Mouse (Mus musculus) stomach, embryonic 15.5 days (tissue): Measurements from ENCODE around the gene Orc4. TPM values are rescaled to one million over a fixed set of nuclear protein-coding genes. Genes with fewer than 3 reads are reported as not detected.
"Not testable (repeated sequence)": the region's sequence is repeated elsewhere in the genome, so short reads cannot be mapped to it uniquely, and the experiment has no call there.

Experiments
- ATAC-seq: fragments of 200-750 bp; cut with Nextera tagmentation; 2 replicates; pipeline ENCODE4 v1.8.0; 2017; ENCODE audit warnings: low read depth, moderate number of reproducible peaks, moderate TSS enrichment; ENCODE audit not compliant: insufficient read depth, low FRiP score
- H3K27ac ChIP-seq: fragments of 300-500 bp; sonication (generic); 2 replicates; pipeline ENCODE4 v1.5.1; 2015; ENCODE audit warnings: mild to moderate bottlenecking, inconsistent platforms
- H3K27me3 ChIP-seq: fragments of 300-500 bp; sonication (generic); replicated peaks from 2 replicates; pipeline ENCODE4 v1.6.1; 2015; ENCODE audit warnings: inconsistent platforms
- H3K36me3 ChIP-seq: fragments of 300-500 bp; sonication (generic); 2 replicates; pipeline ENCODE4 v1.6.1; 2015; ENCODE audit warnings: inconsistent platforms
- H3K4me1 ChIP-seq: fragments of 300-500 bp; sonication (generic); 2 replicates; pipeline ENCODE4 v1.6.1; 2015; ENCODE audit warnings: inconsistent platforms
- H3K4me2 ChIP-seq: fragments of 300-500 bp; sonication (generic); 2 replicates; pipeline ENCODE4 v1.6.1; 2015; ENCODE audit warnings: mild to moderate bottlenecking, inconsistent platforms
- H3K4me3 ChIP-seq: fragments of 300-500 bp; sonication (generic); replicated peaks from 2 replicates; pipeline ENCODE4 v1.5.1; 2015; ENCODE audit warnings: inconsistent platforms
- H3K9ac ChIP-seq: fragments of 300-500 bp; sonication (generic); 2 replicates; pipeline ENCODE4 v1.6.1; 2015; ENCODE audit warnings: inconsistent platforms
- H3K9me3 ChIP-seq: fragments of 300-500 bp; sonication (generic); 2 replicates; pipeline ENCODE4 v1.6.1; 2016; ENCODE audit warnings: inconsistent platforms
- WGBS: fragments of 180-500 bp; shearing (Covaris S2); methylation state at CpG from one replicate; pipeline ENCODE4 v1.1.7; 2015; 5-methylcytosine and 5-hydroxymethylcytosine counted together
- polyA plus RNA-seq: library from polyadenylated mRNA; unstranded; fragments of >200 nt; fragmentation: Nextera tagmentation; extraction: Ambion mirVana; gene quantifications from 2 replicates; pipeline ENCODE4 v1.2.1, GENCODE M21; 2015

Gene Orc4
- polyA plus RNA-seq, 1 experiment from 2014 or later, result 90.9 TPM

DNA sequence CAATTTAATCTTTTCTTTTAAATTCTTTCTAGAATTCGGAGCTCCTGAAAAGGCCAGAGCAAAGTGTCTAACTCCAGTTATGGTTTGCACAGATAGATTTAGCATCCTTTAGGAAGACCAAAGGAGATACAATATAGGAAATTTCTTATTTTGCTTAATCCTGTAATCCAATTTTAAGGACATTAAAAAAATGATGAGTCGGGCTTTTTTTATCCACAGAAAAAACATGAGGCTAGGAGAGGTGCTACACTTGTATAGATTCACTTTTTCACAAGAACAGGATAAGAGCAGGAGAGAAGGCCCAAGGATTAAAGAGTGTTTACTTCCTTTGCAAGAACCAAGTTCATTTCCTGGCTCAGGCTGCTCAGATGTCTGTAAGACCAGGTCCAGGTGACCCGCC is 54.9 kb downstream of the Orc4 start:
- peaks cover 3% of the 10 kb centered on the region; the same call in 1 of the 2 replicates for H3K36me3 ChIP-seq
- H3K4me2 ChIP-seq, result no peak overlapping the region
- no peak overlapping the region for H3K4me3 ChIP-seq
- no peaks in the 10 kb centered on the region for H3K27me3 ChIP-seq
- no peaks in the 10 kb centered on the region for H3K9me3 ChIP-seq
- no peak overlapping the region for H3K9ac ChIP-seq
- no peaks in the 10 kb centered on the region for H3K4me1 ChIP-seq
- 92% methylated on average over 3 of the region's 3 CpGs for WGBS
- no peak for ATAC-seq
- no peak overlapping the region for H3K27ac ChIP-seq

DNA sequence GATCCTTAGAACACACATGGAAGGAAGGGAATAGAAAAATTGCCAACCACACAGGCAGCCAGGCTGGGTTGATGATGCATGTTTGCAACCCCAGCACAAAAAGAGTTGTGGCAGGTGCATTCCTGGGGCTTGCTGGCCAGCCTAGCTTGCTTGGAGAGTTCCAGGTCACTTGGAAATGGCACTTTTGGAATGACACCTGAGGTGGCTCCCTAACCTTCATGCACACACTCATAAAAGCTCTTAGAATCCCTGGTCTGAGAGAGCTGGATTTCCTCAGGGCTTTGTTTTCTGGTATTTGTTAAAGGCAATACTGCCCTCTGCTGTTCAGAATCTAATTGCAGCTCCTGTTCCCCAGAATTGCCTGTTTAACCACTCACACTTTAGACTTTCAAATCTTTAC is 64.1 kb downstream of the Orc4 start:
- Histone ChIP-seq H3K9ac (no peak overlapping the region), H3K4me1 (no peaks in the 10 kb centered on the region), H3K4me3 (no peak overlapping the region), H3K4me2 (no peak overlapping the region), H3K27me3 (no peaks in the 10 kb centered on the region), H3K36me3 (no peaks in the 10 kb centered on the region), H3K9me3 (no peaks in the 10 kb centered on the region), H3K27ac (no peak overlapping the region)
- ATAC-seq, result no peak

DNA sequence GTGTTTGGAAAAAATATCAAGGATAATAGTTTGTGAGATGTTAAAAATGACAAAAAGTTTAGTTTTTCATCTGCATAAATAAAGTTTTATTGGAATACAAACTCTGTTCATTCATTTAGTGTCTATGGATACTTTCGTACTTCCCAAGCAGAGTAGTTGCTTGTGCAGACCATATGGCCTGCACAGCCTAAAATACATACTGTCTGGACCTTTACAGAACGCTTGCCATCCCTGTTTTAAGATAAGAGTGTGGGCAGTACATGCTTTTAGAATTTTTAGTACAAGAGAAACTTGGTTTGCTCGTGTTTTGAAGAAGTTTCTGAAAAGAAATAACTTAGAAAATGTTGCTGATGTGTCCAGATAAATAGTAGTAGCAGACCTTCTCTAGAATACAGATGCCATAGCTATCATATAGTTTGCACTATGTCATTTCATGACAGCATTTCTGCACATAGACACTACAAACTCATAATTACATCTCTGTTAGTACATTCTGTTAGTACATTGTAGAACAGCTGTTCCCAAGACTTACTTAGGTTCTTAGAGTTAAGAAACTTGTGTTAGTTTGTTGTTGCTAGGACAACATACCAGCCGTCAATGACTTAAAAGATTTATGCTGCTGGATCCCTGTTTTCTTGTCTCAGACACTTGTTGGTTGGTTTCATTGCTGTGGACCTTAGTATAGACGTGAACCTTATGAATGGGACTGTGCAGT is 81.7 kb downstream of the Orc4 start:
- no peak for ATAC-seq

DNA sequence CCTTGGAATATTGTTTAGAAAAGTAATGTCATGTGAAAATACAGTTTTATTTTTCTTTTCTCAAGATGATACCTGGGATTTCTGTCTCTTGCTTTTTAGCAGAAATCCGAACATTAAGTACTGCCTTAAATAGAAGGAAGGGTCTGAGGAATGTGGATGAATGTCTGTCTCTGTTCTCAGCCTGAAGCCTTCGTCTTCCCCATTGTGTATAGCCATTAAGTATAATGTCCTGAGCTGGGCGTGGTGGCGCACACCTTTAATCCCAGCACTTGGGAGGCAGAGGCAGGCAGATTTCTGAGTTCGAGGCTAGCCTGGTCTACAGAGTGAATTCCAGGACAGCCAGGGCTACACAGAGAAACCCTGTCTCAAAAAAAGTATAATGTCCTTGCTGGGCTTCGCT is 84.5 kb downstream of the Orc4 start:
- H3K27ac ChIP-seq, H3K9ac ChIP-seq, H3K9me3 ChIP-seq, H3K36me3 ChIP-seq, H3K4me2 ChIP-seq, ATAC-seq, H3K4me3 ChIP-seq, H3K27me3 ChIP-seq, H3K4me1 ChIP-seq: not testable (repeated sequence)
- 92% methylated on average over 6 of the region's 6 CpGs for WGBS

More for the DNA sequence above, 81.7 kb downstream of the Orc4 start:
- Histone ChIP-seq H3K4me3 (no peak overlapping the region), H3K27me3 (no peaks in the 10 kb centered on the region), H3K9ac (no peak overlapping the region), H3K36me3 (no peaks in the 10 kb centered on the region), H3K4me1 (no peaks in the 10 kb centered on the region), H3K4me2 (no peak overlapping the region), H3K9me3 (no peaks in the 10 kb centered on the region), H3K27ac (no peak overlapping the region)
- 72% methylated on average over 5 of the region's 5 CpGs for WGBS

Other genes with a start within 250 kb of the Orc4 start
- gene Acvr2a, start 136.2 kb downstream of the Orc4 start, polyA plus RNA-seq, result 13.5 and 15.6 TPM in 2 replicates
- gene Mbd5, start 769 bp downstream of the Orc4 start, polyA plus RNA-seq, result 24.6 and 29.1 TPM in 2 replicates